Mouse (Mus musculus) liver, postnatal 0 days (tissue): Measurements from ENCODE around the gene Myo1d. TPM values are rescaled to one million over a fixed set of nuclear protein-coding genes. Genes with fewer than 3 reads are reported as not detected.

Source experiments
- ATAC-seq: fragments of 200-750 bp; cut with Nextera tagmentation; 2 replicates; pipeline ENCODE4 v1.8.0; 2017; ENCODE audit warnings: mild to moderate bottlenecking, moderate library complexity
- DNase-seq: peaks from one replicate; pipeline ENCODE4 v3.0.0-alpha.2; 2016
- H3K27ac ChIP-seq: fragments of 300-500 bp; sonication (generic); 2 replicates; pipeline ENCODE4 v1.5.1; 2014; ENCODE audit warnings: antibody characterized with exemption, moderate library complexity, mild to moderate bottlenecking, low read depth
- H3K27me3 ChIP-seq: fragments of 300-500 bp; sonication (generic); 2 replicates; pipeline ENCODE4 v1.6.1; 2014; ENCODE audit warnings: low read length, control low read depth, mixed read lengths; ENCODE audit not compliant: insufficient read depth
- H3K36me3 ChIP-seq: fragments of 300-500 bp; sonication (generic); replicated peaks from 2 replicates; pipeline ENCODE4 v1.6.1; 2014; ENCODE audit warnings: mild to moderate bottlenecking, control low read depth, low read length, moderate library complexity, mixed read lengths; ENCODE audit not compliant: insufficient read depth
- H3K4me1 ChIP-seq: fragments of 300-500 bp; sonication (generic); 2 replicates; pipeline ENCODE4 v1.6.1; 2014; ENCODE audit warnings: antibody characterized with exemption, mild to moderate bottlenecking, control low read depth; ENCODE audit not compliant: insufficient read depth
- H3K4me2 ChIP-seq: fragments of 300-500 bp; sonication (generic); 2 replicates; pipeline ENCODE4 v1.6.1; 2014; ENCODE audit warnings: low read depth, mild to moderate bottlenecking, low read length, moderate library complexity, mixed read lengths
- H3K4me3 ChIP-seq: fragments of 300-500 bp; sonication (generic); 2 replicates; pipeline ENCODE4 v1.5.1; 2014; ENCODE audit warnings: low read depth, low read length
- H3K9ac ChIP-seq: fragments of 300-500 bp; sonication (generic); replicated peaks from 2 replicates; pipeline ENCODE4 v1.6.1; 2014; ENCODE audit warnings: mild to moderate bottlenecking, moderate library complexity
- H3K9me3 ChIP-seq: fragments of 300-500 bp; sonication (generic); 2 replicates; pipeline ENCODE4 v1.6.1; 2016; ENCODE audit warnings: mild to moderate bottlenecking, control low read depth, low read length, mixed read lengths
- CTCF ChIP-seq: sonication (generic); IDR thresholded peaks from 2 replicates; pipeline ENCODE4 v1.5.1; 2016; ENCODE audit warnings: antibody characterized with exemption, low read depth
- EP300 ChIP-seq: IDR thresholded peaks from 2 replicates; pipeline ENCODE4 v1.6.1; 2016; ENCODE audit warnings: antibody characterized with exemption, low read depth, mild to moderate bottlenecking
- WGBS: fragments of 180-500 bp; shearing (Covaris S2); extraction: QIAGEN DNeasy Blood & Tissue Kit; methylation state at CpG from one replicate; pipeline ENCODE4 v1.1.7; 2014; ENCODE audit not compliant: insufficient replicate concordance; 5-methylcytosine and 5-hydroxymethylcytosine counted together
- polyA plus RNA-seq: library from polyadenylated mRNA; unstranded; fragments of >200 nt; fragmentation: Nextera tagmentation; extraction: Ambion mirVana; gene quantifications from 2 replicates; pipeline ENCODE4 v1.2.1, GENCODE M21; 2015

Gene Myo1d
- polyA plus RNA-seq, 1 experiment from 2014 or later: 4.6 TPM

DNA sequence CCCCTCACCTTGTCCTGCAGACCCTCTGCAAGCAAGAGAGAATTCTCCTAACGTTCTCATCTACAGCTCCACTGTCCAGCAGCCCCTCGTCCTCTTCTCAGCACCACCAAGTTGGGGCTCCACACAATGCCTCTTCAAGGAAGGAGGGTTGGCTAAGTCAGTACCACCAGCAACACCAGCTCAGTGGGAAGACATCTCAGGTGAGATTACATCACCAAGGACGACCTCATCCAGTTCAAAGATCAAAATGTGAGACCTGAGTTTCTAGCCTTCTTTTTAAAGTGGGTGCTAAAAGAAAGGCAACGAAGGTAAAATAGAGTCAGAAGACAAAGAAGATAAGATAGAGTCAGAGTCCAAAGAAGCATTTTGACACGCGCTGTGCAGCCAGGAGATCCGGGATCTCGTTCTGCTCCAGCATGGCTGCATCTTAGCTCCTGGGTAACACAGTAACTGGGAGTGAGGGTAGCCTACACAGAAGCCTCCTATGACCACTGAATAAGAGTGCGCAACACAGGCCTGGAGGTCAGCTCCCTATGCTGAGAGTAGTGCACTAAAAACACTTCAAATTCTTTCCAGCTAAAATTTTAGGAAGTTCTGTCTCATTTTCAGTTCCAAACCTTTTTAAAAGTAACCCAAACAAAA, 56.3 kb downstream of the Myo1d start:
- Histone ChIP-seq H3K9me3 (no peaks in the 10 kb centered on the region), H3K36me3 (no peaks in the 10 kb centered on the region), H3K27me3 (no peaks in the 10 kb centered on the region), H3K4me1 (0 out of 2 replicates have a peak, but pooled peaks cover 5% of the 10 kb centered on the region), H3K4me3 (no peak overlapping the region), H3K4me2 (no peak overlapping the region), H3K27ac (no peak overlapping the region), H3K9ac (no peak overlapping the region)
- no peak for DNase-seq
- no peak for ATAC-seq
- 74% methylated on average over 9 of the region's 9 CpGs for WGBS
- TF ChIP-seq EP300: no peak
- TF ChIP-seq CTCF: no peak

DNA sequence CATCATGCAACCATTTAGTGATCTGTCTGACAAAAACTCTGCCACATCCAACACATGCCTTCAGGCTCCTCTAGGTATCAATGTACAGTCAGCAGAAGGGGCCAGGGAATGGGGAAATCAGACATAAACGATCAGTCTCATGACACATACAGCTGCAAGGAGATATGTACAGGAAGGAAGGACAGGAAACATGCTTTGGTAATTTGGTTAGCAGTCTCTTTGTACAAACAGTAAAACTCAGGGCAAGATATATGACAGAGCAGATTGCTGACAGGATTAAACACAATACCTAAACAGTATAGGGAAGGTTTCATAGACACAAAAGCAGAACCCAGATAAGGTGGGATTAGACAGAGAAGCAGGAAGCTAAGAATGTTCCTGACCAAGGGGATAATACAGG, 60.8 kb downstream of the Myo1d start:
- no peak for ATAC-seq

DNA sequence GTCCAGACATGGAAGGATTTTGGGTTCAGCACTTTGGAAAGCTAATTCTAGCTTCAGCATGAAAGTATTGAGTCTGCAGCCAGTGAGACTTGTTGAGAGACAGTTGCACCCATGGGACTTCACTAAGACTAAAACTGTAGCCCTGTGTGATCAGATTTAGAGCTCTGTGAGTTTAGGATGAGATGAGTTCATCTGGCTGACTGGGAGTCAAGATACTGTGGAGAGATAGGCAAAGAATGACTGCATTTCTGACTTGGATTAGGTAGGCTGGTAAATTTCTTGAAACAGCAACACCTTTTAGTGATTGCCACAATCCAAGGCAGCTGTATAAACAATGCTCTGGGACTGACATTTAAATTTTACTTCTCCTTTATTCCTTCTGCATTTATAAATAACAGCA, 61.8 kb downstream of the Myo1d start:
- H3K9ac ChIP-seq: no peak overlapping the region
- H3K9me3 ChIP-seq: no peaks in the 10 kb centered on the region
- H3K4me3 ChIP-seq: no peak overlapping the region
- no peak overlapping the region for H3K4me2 ChIP-seq
- DNase-seq: no peak
- no peaks in the 10 kb centered on the region for H3K27me3 ChIP-seq
- ATAC-seq: no peak
- TF ChIP-seq EP300: no peak
- no peak for TF ChIP-seq CTCF
- H3K36me3 ChIP-seq: no peaks in the 10 kb centered on the region
- no peak overlapping the region for H3K27ac ChIP-seq
- peaks cover 7% of the 10 kb centered on the region; the same call in 1 of the 2 replicates for H3K4me1 ChIP-seq

More for the DNA sequence above, 60.8 kb downstream of the Myo1d start:
- Histone ChIP-seq H3K9ac (no peak overlapping the region), H3K4me3 (no peak overlapping the region), H3K4me1 (0 out of 2 replicates have a peak, but pooled peaks cover 7% of the 10 kb centered on the region), H3K27me3 (no peaks in the 10 kb centered on the region), H3K36me3 (no peaks in the 10 kb centered on the region), H3K4me2 (no peak overlapping the region), H3K9me3 (no peaks in the 10 kb centered on the region), H3K27ac (no peak overlapping the region)
- WGBS: 21% methylated on average over 1 of the region's 1 CpGs
- TF ChIP-seq CTCF: no peak
- TF ChIP-seq EP300: no peak
- no peak for DNase-seq

DNA sequence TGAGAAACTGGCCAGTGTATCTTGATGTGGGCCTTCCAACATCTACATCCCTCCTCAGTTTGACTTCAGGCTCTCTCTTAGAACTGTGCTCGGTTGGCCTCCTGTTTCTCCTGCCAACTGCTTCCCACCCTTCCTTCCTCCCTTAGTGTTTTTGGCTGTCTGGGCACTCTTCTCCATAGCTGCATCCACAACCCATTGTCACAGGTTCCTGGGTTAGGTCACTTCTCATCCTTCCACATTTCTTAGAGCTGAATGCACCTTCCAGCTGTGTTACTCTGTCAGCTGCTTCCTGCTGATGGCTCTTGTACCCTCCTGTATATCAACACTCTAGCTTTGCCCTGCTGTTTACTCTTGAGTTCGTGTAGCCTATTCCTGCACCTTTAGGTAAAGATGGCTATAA, 64.7 kb downstream of the Myo1d start:
- TF ChIP-seq CTCF (no peak), EP300 (no peak)
- DNase-seq: no peak
- no peaks in the 10 kb centered on the region for H3K27me3 ChIP-seq
- no peak for ATAC-seq
- no peaks in the 10 kb centered on the region for H3K36me3 ChIP-seq
- no peak overlapping the region for H3K4me3 ChIP-seq
- no peaks in the 10 kb centered on the region for H3K9me3 ChIP-seq
- no peak overlapping the region for H3K4me2 ChIP-seq
- H3K27ac ChIP-seq: no peak overlapping the region
- no peak overlapping the region for H3K9ac ChIP-seq
- WGBS: 54% methylated on average over 2 of the region's 2 CpGs
- H3K4me1 ChIP-seq: peaks cover 12% of the 10 kb centered on the region; the same call in 1 of the 2 replicates

DNA sequence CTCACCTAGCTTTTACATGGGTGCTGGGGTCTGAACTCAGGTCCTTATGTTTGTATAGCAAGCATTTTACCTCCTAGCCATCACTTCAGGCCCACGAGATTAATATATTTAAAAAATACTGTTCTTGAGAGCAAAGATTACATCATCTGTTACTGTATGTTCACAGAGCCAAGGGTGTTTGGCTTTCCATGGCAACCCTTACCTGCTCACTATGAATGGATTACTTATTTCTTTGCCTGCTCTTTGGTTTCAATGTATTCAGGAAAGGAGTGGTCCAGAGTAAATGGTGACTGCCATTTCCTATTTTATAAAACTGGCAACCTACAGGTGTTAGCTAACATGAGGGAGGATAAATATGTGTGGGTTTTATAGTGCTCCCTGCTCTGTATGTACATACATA, 66.1 kb downstream of the Myo1d start:
- Histone ChIP-seq H3K4me3 (no peak overlapping the region), H3K4me2 (no peak overlapping the region), H3K4me1 (peaks cover 8% of the 10 kb centered on the region; the same call in 1 of the 2 replicates), H3K9me3 (no peaks in the 10 kb centered on the region), H3K9ac (no peak overlapping the region), H3K36me3 (no peaks in the 10 kb centered on the region), H3K27me3 (no peaks in the 10 kb centered on the region), H3K27ac (no peak overlapping the region)
- ATAC-seq (0 out of 2 replicates have a peak, but pooled peaks have one; percentile 45), DNase-seq (no peak)
- no peak for TF ChIP-seq CTCF
- no peak for TF ChIP-seq EP300
- 46% methylated on average over 1 of the region's 1 CpGs for WGBS

DNA sequence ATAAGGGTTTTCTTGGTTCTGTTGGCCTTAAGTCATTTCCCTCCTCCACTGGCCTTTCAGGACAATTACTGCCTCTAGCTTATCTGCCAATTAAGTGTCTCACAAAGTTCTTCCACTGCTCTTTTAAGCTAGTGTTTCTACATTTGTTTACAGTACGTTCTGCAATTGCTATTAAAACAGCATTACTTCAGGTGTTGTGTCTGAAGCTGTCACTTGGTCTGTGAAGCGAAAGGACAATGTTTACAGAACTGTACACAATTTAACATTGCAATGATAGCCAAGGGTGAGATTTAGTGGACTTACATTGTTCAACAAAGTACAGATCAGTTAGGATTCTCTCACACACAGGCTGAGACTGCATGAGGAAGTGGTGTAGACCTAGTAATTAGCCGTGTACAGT, 67.6 kb downstream of the Myo1d start:
- Histone ChIP-seq H3K27ac (no peak overlapping the region), H3K9me3 (no peaks in the 10 kb centered on the region), H3K9ac (no peak overlapping the region), H3K27me3 (no peaks in the 10 kb centered on the region), H3K4me3 (no peak overlapping the region), H3K4me2 (no peak overlapping the region), H3K4me1 (peaks cover 8% of the 10 kb centered on the region; the same call in 1 of the 2 replicates), H3K36me3 (no peaks in the 10 kb centered on the region)
- no peak for DNase-seq
- 53% methylated on average over 3 of the region's 3 CpGs for WGBS
- no peak for ATAC-seq
- TF ChIP-seq CTCF: no peak
- TF ChIP-seq EP300: no peak

DNA sequence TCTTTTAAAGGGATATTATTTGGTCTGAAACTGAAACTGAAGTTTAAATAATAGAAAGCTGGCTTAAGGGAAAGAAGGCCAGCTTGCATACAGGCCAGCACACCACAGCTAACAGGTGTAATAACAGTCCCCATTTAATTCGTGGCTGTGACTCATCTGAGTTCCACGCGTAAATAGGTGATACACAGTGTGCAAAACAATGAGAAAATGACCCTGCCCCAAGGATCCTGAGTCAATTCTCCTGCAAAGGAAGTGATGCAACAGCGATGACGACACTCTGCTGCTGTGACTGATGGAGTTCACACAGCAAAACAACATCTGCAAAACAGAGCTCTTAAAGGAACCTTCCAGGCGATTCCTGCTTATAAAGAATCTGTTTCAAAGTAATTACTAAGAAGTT, 68.5 kb downstream of the Myo1d start:
- H3K36me3 ChIP-seq: no peaks in the 10 kb centered on the region
- H3K4me1 ChIP-seq: peaks cover 6% of the 10 kb centered on the region; the same call in 1 of the 2 replicates
- no peak overlapping the region for H3K4me2 ChIP-seq
- no peak overlapping the region for H3K9ac ChIP-seq
- H3K27me3 ChIP-seq: no peaks in the 10 kb centered on the region
- no peaks in the 10 kb centered on the region for H3K9me3 ChIP-seq
- no peak overlapping the region for H3K27ac ChIP-seq
- 34% methylated on average over 6 of the region's 6 CpGs for WGBS
- no peak for TF ChIP-seq CTCF
- TF ChIP-seq EP300: no peak
- no peak overlapping the region for H3K4me3 ChIP-seq
- DNase-seq: peak; percentile 63
- peak; percentile 49 for ATAC-seq
